Mouse (Mus musculus) spleen, postnatal 10 days (tissue): ENCODE measurements around the gene 1700028P14Rik.
A peak's percentile ranks its signal among the peaks of the same experiment; 100 is the strongest.
"Not testable (repeated sequence)": the region's sequence is repeated elsewhere in the genome, so short reads cannot be mapped to it uniquely, and the experiment has no call there.

Source experiments
- DNase-seq, 2 experiments: peaks; one replicate each; pipeline ENCODE4 v3.0.0; 2021 to 2022; ENCODE audit warnings: low spot score in 2 of 2

Gene 1700028P14Rik

DNA sequence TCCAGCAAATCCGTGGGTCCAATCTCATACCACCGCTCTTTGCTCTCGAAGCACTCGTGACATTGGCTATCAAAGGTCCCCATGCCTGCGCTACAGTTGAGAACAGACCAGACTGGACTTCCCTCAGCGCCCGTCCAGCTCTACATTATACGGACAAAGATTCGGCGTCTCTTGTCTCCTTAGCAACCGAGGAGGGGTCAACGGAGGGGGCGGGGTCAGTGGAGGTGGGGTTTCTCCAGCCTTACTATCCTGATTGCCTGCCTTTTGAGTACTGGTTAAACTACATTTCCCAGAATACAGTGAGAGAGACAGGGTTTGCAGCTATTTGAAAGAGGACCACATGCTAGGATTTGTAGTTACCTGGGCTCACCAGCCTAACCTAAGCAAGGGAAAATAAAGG lies at the start of gene 1700028P14Rik:
1700028P14Rik (minus strand) TSS at position 169 of the 400 bp plus-strand sequence.
- DNase-seq: no peak

DNA sequence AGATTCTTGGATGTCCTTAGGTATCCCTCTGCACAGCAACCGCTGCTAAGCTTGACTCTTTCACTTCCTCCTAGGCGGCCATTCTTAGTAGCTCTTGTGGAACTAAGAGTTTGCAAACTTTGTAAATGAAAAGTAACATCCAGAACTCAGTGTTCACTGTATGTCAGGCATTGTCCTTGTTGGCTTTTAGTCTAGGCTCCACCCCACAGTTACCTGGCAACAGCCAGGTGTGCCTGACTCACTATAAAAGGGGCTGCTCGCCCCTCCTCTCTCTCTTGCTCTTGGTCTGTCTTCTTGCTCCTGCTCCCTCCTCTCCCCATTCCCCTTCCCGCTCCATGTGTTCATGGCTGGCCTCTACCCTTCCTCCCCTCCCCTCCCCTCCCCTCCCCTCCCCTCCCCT lies 46.5 kb upstream of the 1700028P14Rik start:
- no peak for DNase-seq

DNA sequence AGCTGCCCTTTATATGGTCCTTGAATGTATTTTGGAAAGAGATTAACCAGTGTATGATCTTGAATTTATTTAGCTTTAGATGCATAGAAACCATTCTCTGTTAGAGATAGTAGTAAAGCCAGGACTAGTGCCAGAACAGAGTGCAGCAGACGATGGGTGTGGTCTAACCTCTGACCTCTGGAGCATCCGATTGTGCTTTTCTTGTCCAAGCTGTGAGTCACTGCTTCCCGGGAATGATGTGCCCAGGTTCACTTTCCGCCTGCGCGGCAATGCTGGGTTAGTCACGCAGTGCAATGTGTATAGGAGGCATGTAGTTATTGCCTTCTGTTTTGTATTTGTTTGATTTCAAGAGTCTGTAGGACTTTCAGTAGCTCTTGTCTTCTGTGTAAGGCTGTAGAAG lies 45.8 kb upstream of the 1700028P14Rik start:
- DNase-seq: no peak

DNA sequence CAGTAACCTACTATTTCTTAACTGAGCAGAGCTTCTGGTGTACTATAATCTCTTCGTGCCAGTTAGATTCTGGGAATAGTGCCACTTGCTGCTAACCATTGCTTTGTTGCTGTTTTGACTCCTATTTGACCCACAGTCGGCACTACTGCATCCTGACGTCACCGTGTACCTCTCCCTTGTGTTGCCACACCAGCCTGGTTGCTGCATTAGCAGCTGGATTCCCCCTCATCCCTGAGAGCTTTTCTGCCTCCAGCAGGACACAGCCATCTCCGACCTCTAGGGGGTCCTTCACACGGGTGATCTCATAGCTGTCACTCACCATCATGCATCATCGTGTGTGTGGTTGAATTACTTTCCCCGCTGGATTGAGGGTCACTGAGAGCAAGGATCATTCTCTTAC lies 45.2 kb upstream of the 1700028P14Rik start:
- no peak for DNase-seq

DNA sequence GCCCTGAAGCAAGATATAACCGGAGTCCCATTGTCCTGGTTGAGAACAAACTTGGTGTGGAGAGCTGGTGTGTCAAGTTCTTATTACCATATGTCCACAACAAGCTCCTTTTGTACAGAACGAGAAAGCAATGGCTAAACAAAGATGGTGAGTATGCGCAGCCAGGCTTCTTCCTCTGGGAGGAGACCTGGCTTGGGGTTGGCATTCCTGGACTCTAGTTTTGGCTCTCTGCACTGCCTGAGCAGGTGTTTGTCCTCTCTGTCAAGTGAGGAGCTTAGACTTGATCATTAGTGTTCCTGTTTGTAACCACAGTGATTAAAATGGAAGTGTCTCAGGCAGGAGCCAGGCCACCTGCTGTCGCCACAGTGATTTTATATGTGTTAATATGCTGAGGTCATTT lies 41.7 kb upstream of the 1700028P14Rik start:
- no peak for DNase-seq

DNA sequence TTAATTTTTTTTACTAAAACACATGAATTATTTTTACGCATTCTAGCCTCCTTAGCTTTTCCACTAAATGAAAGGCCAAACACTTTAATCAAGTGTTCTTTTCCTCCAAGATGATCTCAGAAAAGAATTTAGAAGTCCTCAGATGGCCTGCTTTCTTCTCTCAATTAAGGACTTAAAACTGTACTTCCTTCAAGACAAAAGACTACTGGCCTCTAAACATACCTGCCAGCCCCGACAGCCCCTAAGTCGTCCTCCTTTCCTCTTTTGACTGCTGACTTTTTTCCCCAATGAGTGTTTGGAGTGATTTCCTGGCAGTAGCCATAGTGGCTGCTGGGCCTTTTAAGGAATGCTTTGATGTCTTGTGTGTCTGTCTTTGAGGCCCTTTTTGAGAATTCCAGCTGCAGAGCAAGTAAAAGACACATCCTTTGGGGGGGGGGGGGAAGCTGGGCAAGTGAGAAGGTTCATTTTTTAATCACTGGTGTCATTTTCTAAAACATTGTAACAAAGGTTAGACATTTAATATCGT lies 35.9 kb upstream of the 1700028P14Rik start:
- DNase-seq: no peak

DNA sequence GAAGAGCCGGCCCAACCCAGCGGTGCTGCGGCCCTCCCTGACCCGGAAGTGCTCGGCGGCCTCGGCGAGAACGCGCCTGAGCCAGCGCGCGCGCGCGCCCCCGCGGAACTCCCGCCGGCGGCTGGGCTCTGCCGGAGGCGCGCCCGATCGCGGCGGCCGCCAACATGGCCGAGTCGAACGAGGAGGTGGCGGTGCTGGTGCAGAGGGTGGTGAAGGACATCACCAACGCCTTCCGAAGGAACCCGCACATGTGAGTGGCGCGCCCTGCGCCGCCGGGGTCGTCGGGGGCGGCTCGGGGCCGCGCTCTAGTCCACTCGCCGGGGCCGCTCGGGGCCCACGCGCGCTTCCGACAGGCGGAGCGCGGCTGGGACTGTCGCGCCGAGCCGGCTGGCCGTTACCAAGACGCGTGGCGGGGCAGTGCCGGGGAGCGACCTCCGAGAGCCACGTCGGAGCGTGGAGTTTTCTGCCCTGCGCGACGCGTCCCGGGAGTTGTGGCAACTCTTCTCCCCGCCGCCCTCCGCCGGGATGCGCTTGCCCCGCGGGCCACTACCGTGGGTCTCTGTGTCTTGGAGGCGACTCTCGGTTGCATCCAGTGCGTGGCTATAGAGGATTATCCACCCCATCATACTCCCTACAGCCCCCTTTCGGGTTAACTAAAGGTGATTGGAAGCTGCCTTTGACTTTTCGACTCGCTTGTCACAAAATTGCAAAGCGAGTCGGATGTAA lies 34.8 kb upstream of the 1700028P14Rik start, which contains the start of gene Ptar1:
Ptar1 (plus strand) TSS at position 134 of the 726 bp plus-strand sequence.
- peak; percentile 89 to 93 for DNase-seq

DNA sequence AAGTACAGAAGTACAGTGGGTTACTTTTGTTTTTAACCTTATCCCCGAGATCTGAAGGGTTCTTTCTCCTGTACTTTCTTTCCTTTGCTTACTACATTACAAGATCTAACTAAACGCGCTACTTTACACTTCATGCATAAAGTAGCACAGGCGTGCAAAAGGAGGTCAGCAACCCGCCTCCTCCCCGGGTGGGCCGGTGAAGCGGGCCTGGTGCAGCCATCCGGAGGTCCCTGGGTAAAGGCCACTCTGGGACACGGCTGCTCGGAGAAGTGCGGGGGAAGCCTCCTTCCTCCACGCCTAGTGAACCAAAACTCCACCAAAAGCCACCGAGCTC lies 34.3 kb upstream of the 1700028P14Rik start:
- no peak for DNase-seq

DNA sequence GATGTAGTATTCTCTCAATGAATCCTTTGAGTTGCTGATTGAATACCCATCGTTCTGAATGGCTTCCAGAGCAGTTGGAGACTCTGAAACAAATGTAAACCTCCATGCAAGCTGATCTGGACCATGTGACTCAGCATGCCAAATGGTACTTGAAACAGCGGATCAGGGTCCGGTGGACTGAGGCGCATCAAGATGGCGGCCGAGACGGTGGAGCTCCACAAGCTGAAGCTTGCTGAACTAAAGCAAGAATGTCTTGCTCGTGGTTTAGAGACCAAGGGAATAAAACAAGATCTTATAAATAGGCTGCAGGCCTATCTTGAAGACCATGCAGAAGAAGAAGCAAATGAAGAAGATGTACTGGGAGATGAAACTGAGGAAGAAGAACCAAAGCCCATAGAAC lies 23.0 kb upstream of the 1700028P14Rik start:
- not testable (repeated sequence) for DNase-seq

DNA sequence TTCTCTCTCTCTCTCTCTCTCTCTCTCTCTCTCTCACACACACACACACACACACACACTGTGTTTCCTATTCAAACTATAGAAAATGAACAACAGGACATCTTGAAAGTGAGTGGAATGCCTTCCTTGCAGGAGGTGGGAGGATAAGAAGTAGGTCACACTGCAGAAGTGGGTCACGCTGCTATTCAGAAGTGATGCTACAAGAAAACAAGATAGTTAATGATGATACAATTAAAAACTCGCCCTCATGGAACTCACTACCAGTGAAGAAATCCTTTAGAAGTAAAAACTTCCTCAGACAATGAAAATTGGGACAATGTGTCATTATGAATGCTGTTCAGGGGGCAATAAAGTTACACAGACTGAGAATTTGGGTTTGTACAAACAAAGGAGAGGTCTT lies 20.4 kb upstream of the 1700028P14Rik start:
- DNase-seq: no peak

DNA sequence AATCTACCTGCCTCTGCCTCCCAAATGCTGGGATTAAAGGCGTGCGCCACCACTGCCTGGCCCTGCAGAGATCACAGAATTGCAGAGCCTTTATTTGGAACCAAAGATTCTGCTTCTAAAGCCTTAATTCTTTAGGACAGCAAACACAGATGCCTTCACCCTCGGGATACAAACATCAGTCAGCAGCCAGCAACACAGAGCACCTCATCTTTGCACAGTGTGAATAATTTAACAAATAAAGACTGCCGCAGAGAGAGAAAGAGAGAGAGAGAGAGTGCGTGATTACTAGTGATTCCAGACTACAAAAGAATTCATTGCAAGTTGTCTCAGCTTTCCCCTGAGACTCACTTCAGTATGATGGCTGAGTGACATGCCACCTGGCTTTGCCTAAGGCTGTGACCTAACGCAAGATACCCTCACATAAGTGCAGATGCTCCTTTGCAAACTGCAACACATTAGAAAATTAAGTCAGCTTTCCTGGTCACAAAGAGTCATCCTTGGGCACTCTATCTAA lies 15.6 kb upstream of the 1700028P14Rik start:
- no peak for DNase-seq

DNA sequence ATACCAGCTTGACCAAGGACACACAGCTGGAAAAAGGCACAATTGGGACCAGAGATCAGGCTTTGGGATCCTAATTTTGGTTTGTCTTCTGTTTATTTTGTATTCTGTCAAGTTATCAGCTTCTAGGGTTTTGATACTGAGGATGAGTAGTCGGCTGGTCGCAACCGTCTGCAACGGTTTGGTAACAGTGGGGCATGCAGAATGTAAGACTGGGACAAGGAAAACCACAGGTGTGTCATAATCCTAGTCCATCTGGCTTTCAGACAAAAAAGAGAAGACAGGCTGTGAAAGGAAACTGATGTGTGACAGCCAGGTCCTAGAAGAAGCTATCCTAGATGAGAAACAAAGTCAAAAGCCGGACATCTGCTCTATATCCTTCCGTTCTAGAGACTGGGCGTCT lies 11.5 kb upstream of the 1700028P14Rik start:
- DNase-seq: no peak

DNA sequence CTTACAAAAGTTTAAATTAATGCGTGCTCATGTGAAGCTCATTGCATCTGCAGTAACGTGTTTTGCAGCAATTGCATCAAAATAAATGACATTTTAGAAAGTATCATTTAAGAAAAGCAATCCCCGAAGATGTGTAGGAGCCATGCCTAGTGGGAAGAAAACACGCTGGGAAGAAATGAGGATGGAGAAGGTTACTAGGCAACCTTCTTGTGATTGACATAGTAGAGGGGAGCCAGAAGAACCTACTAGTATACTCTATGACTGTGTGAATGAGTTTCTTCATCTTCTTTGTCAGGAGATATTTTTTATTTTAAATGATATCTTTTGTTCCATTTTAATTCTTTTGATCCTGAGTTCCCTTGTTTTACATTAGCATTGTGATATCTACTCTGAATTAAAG lies 5.7 kb upstream of the 1700028P14Rik start:
- no peak for DNase-seq

DNA sequence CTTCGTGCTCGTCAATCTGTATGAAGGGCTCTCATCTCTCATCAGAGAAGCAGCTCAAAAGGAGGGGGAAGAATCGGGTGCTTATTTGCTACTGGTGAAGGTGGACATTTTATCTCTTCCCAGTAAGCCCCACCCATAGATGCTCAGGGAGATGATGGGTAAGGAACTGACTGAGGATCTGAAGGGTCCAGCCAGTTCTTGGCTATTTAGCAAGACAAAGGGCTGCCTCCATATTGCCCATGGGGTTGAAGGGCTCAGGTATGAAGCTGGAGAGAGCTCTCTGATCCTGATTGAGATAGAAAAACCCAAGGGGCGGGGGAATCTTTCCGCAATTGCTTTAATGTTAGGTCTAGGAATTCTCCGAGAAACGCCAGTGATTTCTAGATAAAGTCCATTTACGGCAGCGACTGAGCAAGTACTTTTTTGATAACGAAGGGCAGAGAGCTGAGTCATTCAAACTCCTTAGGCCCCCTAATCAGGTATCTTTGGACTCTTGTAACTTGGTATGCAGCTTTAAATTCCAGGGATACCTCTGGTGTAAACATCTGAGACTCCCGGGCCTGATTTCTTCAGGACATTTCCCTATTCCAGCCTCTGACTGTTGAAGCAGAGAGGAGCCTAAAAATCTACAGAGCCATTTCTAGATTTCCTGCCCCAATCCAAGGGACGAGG lies 4.8 kb upstream of the 1700028P14Rik start:
- DNase-seq: no peak

DNA sequence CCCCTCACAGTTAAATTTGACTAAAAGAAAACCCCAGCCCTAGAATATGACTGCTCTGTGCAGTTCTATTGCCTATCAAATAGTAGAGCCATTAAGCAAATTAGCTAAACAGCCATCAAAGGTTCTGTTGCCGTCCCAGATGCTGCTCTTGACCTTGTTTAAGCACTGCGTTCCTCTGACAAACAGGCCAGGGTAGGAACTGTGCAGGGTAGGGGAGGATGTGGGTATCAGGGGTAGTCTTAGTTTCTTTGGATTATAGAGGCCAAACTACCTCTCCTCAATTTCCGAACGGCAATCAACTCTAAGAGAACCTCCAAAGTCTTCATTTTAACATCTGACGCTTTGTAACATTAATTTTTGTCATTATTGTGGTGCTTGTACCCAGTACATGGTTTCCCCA lies 542 bp upstream of the 1700028P14Rik start:
- DNase-seq: no peak

DNA sequence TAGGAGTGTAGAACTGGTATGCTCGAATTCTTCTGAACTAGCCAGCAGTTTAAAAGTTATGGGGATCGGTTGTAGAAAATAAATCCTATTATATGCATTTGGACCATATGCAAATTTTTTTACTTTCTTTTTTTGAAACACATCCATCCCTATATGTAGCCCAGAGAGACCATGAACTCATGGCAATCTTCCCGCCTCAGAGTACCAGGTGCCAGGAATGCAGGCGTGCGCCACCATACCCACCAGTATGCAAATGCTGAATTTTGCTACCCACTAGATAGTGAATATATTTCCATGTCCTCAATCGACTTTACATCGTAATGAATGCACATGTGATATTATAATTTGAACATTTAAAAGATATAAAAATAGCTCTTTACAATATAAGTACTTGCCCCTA lies 5.3 kb downstream of the 1700028P14Rik start:
- DNase-seq: no peak

DNA sequence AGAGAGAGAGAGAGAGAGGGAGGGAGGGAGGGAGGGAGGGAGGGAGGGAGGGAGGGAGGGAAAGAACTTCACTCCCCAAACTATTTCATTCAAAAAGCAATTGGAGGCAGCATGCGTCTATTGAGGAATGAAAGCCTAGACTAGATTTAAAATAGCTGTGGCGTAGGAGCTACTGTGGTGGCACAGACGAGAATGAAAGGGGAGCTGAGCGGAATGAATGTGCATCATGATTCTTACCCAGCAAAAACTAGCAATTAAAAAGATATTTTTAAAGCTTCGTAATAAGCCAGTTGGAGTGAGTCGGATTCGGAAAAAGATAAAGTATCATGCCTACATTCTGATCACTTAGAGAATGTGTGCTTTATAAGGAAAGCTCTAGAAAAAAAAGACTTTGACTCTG lies 7.3 kb downstream of the 1700028P14Rik start:
- DNase-seq: no peak

DNA sequence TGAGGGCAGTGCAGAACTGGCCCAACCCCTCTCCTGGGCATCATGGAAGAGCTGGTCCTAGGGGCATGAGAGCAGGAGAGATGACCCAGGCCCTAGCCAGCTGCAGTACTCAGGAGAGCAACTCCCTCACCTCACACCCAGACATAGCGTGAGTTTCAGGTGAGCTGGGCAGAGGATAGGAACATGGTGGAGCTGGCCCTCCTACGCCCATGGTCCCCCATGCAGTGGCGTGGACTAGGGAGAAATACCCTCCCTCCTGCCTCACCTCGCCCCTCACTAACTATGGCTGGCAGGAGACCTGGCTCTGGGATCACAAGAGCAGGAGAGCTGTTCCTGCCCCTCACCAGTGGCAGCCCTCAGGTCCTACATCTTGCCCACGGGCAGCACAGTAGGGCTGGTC lies 8.8 kb downstream of the 1700028P14Rik start:
- no peak for DNase-seq

DNA sequence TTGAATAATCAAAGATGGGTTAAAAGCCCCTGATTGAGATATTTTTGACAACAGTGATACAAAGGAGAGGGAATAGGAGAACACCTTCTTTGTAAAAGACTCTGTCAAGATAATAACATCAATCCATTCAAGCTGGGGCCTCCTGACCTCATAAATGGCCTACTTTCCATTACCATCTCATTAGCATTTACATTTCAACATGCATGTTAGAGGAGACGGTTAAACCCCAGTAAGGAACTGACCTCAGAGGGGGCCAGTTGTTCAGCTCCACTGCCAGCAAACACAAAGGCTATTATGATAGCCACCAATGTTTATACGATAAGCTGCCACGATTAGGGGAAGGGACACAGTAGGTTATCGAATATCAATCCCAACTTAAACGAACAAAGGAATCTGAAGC lies 15.8 kb downstream of the 1700028P14Rik start:
- no peak for DNase-seq

DNA sequence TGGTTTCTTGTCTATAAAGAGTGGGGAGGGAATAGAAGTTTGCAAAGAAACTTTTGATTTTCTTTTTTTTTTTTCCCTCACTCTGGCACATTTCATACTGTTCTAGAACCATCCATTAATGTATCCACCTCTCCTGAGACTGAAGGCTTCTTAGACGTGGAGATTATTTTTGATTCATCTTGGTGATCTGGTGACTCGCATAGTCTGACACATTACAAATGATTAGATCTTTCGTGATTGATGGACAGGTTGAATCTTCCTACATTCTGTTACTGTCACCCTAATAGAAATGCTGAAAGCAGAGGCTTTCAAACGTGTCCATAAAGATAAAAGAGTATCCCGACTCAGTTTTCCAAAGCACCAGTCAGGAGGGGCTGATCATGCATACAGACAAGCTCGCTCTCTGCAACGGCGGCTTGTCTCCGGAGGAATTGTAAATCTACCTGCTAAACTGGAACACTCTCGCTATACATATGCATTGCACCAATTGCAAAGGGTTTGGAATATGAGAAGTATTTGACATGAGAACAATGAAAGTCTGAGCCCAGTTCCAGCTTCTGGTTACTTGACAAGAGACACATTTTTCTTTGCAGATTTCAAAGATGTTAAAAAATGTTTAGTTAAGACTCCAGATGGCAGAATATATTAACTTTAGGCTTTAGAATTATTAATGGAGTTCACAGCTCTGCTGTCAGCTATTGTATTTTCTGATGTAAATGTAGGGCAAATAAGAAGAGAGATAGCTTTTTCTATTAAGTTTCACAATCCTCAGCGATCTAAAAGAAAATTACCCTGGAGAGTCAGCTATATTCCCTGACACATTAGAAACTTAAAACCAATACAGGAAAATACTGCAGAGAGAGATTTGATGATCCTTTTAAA lies 20.8 kb downstream of the 1700028P14Rik start:
- no peak for DNase-seq

DNA sequence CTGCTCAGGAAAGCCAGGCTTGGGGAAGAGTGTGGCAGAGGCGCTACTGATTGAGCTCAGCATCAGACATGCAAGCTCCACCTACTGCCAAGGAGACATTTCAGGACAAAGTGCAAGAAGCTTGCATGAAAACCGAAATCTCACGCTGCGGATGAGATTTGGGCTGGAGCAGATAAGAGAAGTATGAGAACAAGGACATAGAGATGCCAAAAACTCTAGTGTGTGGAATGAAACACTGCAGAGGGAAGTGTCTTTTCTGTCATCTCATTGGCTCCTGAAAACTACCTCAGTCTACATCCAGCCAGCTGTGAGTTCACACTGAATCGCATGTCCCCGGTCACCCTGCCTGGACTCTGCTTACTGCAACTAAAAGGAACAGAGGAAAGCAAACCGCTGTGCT lies 38.3 kb downstream of the 1700028P14Rik start:
- DNase-seq: no peak

DNA sequence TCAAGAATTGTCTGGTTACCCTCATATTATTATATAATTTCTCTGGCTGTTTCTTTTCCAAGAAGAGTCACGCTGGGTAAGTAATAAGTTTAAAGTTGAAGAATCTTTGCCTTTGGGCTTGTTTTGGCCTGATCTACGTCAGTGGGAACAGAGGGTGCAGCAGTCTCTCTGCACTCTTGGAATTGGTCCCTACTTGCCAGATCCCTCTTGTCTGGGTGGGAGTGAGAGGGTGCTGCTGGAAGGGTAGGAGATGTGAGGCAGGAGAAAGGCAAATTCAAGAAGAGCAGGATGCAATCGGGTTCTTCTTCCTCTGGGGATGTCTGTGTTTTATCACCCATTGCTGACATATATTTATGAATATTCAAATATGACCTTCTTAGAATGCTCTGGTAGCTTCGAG lies 42.9 kb downstream of the 1700028P14Rik start:
- no peak for DNase-seq
